Mouse (Mus musculus): ENCODE data around the gene Uvssa.
"Not testable (repeated sequence)": the region's sequence is repeated elsewhere in the genome, so short reads cannot be mapped to it uniquely, and the experiment has no call there.

Uvssa gene

GRCm38 (mm10) chr5:33378302-33378854 lies at the start of gene Uvssa:
Gene Uvssa (plus strand): TSS chr5:33378549.
- peak; percentile 100 for DNase-seq (ENCODE audit: low spot score)

- no peak for DNase-seq (ENCODE audit: low spot score)
Observed at GRCm38 (mm10) chr5:33334381-33335272, 43.7 kb upstream of the Uvssa start.

- DNase-seq (ENCODE audit: low spot score), result peak; percentile 99
Observed at GRCm38 (mm10) chr5:33335273-33335976, 42.9 kb upstream of the Uvssa start, which contains the start of gene Maea. Gene Maea (plus strand): TSS chr5:33335509.

- peak; percentile 26 for DNase-seq (ENCODE audit: low spot score)
Observed at GRCm38 (mm10) chr5:33335977-33336360, 42.4 kb upstream of the Uvssa start.

- DNase-seq (ENCODE audit: low spot score), result peak; percentile 25
Observed at GRCm38 (mm10) chr5:33337206-33337605, 41.1 kb upstream of the Uvssa start.

GRCm38 (mm10) chr5:33341165-33341564 lies 37.2 kb upstream of the Uvssa start:
- DNase-seq (ENCODE audit: low spot score), result no peak

- not testable (repeated sequence) for DNase-seq (ENCODE audit: low spot score)
Observed at GRCm38 (mm10) chr5:33342248-33342647, 36.1 kb upstream of the Uvssa start.

GRCm38 (mm10) chr5:33342821-33343220 lies 35.5 kb upstream of the Uvssa start:
- peak; percentile 17 for DNase-seq (ENCODE audit: low spot score)

- no peak for DNase-seq (ENCODE audit: low spot score)
Observed at GRCm38 (mm10) chr5:33343571-33343970, 34.8 kb upstream of the Uvssa start.

- no peak for DNase-seq (ENCODE audit: low spot score)
Observed at GRCm38 (mm10) chr5:33344070-33344469, 34.3 kb upstream of the Uvssa start.

- DNase-seq (ENCODE audit: low spot score), result no peak
Observed at GRCm38 (mm10) chr5:33347620-33348019, 30.7 kb upstream of the Uvssa start.

- DNase-seq (ENCODE audit: low spot score), result no peak
Observed at GRCm38 (mm10) chr5:33349205-33349604, 29.1 kb upstream of the Uvssa start.

- no peak for DNase-seq (ENCODE audit: low spot score)
Observed at GRCm38 (mm10) chr5:33349706-33350105, 28.6 kb upstream of the Uvssa start.

- DNase-seq (ENCODE audit: low spot score), result no peak
Observed at GRCm38 (mm10) chr5:33351556-33352272, 26.6 kb upstream of the Uvssa start.

- DNase-seq (ENCODE audit: low spot score), result no peak
Observed at GRCm38 (mm10) chr5:33352273-33352645, 26.1 kb upstream of the Uvssa start.

GRCm38 (mm10) chr5:33353011-33353410 lies 25.3 kb upstream of the Uvssa start:
- no peak for DNase-seq (ENCODE audit: low spot score)

- DNase-seq (ENCODE audit: low spot score), result no peak
Observed at GRCm38 (mm10) chr5:33357494-33357893, 20.9 kb upstream of the Uvssa start.

- DNase-seq (ENCODE audit: low spot score), result no peak
Observed at GRCm38 (mm10) chr5:33358467-33358866, 19.9 kb upstream of the Uvssa start.

- no peak for DNase-seq (ENCODE audit: low spot score)
Observed at GRCm38 (mm10) chr5:33363263-33363662, 15.1 kb upstream of the Uvssa start.

GRCm38 (mm10) chr5:33368651-33369050 lies 9.7 kb upstream of the Uvssa start:
- DNase-seq (ENCODE audit: low spot score), result no peak

- DNase-seq (ENCODE audit: low spot score), result peak; percentile 59
Observed at GRCm38 (mm10) chr5:33371137-33371536, 7.2 kb upstream of the Uvssa start.

GRCm38 (mm10) chr5:33371668-33372067 lies 6.7 kb upstream of the Uvssa start:
- no peak for DNase-seq (ENCODE audit: low spot score)

All from adipocyte (in vitro differentiated cells).